Mouse (Mus musculus) hindbrain, embryonic 12.5 days (tissue): ENCODE results near the gene Chd1l. TPM values are rescaled to one million over a fixed set of nuclear protein-coding genes. Genes with fewer than 3 reads are reported as not detected.

Experiments used
- ATAC-seq: fragments of 200-750 bp; cut with Nextera tagmentation; 2 replicates; pipeline ENCODE4 v1.8.0; 2017; ENCODE audit warnings: moderate TSS enrichment; ENCODE audit not compliant: low FRiP score
- H3K27ac ChIP-seq: fragments of 300-500 bp; sonication (generic); 2 replicates; pipeline ENCODE4 v1.5.1; 2016; ENCODE audit warnings: mild to moderate bottlenecking
- H3K27me3 ChIP-seq: fragments of 300-500 bp; sonication (generic); 2 replicates; pipeline ENCODE4 v1.6.1; 2016; ENCODE audit warnings: mild to moderate bottlenecking
- H3K36me3 ChIP-seq: fragments of 300-500 bp; sonication (generic); 2 replicates; pipeline ENCODE4 v1.6.1; 2016; ENCODE audit warnings: mild to moderate bottlenecking
- H3K4me1 ChIP-seq: fragments of 300-500 bp; sonication (generic); 2 replicates; pipeline ENCODE4 v1.6.1; 2016
- H3K4me2 ChIP-seq: fragments of 300-500 bp; sonication (generic); replicated peaks from 2 replicates; pipeline ENCODE4 v1.6.1; 2016; ENCODE audit warnings: mild to moderate bottlenecking
- H3K4me3 ChIP-seq: fragments of 300-500 bp; sonication (generic); 2 replicates; pipeline ENCODE4 v1.5.1; 2016; ENCODE audit warnings: mild to moderate bottlenecking
- H3K9ac ChIP-seq: fragments of 300-500 bp; sonication (generic); 2 replicates; pipeline ENCODE4 v1.6.1; 2016; ENCODE audit warnings: mild to moderate bottlenecking, moderate library complexity
- H3K9me3 ChIP-seq: fragments of 300-500 bp; sonication (generic); replicated peaks from 2 replicates; pipeline ENCODE4 v1.6.1; 2016; ENCODE audit warnings: mild to moderate bottlenecking
- WGBS: fragments of 180-500 bp; shearing (Covaris S2); methylation state at CpG from one replicate; pipeline ENCODE4 v1.1.7; 2016; 5-methylcytosine and 5-hydroxymethylcytosine counted together
- polyA plus RNA-seq: library from polyadenylated mRNA; unstranded; fragments of >200 nt; fragmentation: Nextera tagmentation; extraction: Ambion mirVana; gene quantifications from 2 replicates; pipeline ENCODE4 v1.2.1, GENCODE M21; 2016

The Chd1l gene
- polyA plus RNA-seq, 1 experiment from 2014 or later = 14.4 TPM

- Histone ChIP-seq H3K27me3 (no peaks in the 10 kb centered on the region), H3K9ac (no peak overlapping the region), H3K27ac (no peak overlapping the region), H3K4me3 (no peak overlapping the region), H3K36me3 (no peaks in the 10 kb centered on the region), H3K4me2 (no peak overlapping the region), H3K9me3 (no peaks in the 10 kb centered on the region), H3K4me1 (no peaks in the 10 kb centered on the region)
- ATAC-seq = no peak
- 85% methylated on average over 3 of the region's 3 CpGs for WGBS
Measured at GRCm38 (mm10) chr3:97634288-97634761, 24.3 kb upstream of the Chd1l start.

DNA sequence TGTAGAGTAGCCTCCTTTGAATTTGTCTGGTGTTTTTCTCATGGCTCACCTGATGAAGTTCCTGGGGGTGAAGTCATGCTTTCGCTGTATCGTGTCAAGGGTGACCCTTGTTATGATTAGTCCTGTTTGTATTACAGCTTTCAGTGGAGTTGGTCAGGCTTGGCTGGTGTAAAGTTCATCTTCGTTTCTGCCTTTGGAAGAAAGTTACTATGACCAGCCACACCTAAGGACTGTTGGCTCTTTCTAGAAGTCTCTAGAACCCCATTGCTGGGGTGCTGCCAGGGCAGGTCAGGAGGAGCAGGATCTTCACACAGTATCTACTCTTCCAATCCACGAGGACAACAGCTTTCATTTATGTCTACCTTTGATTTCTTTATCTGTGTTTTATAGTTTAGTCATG, 23.5 kb upstream of the Chd1l start:
- Histone ChIP-seq H3K36me3 (no peaks in the 10 kb centered on the region), H3K4me3 (no peak overlapping the region)
- WGBS = 86% methylated on average over 4 of the region's 4 CpGs

GRCm38 (mm10) chr3:97631258-97631860, 21.4 kb upstream of the Chd1l start:
- H3K4me3 ChIP-seq = no peak overlapping the region
- no peaks in the 10 kb centered on the region for H3K27me3 ChIP-seq
- H3K36me3 ChIP-seq = no peaks in the 10 kb centered on the region
- H3K9me3 ChIP-seq = no peaks in the 10 kb centered on the region
- H3K4me1 ChIP-seq = no peaks in the 10 kb centered on the region; the same call in 1 of the 2 replicates
- H3K27ac ChIP-seq = no peak overlapping the region
- WGBS = 91% methylated on average over 8 of the region's 8 CpGs
- no peak overlapping the region for H3K4me2 ChIP-seq
- no peak for ATAC-seq
- H3K9ac ChIP-seq = no peak overlapping the region

More for the DNA sequence above, 23.5 kb upstream of the Chd1l start:
- no peak overlapping the region for H3K4me2 ChIP-seq
- H3K27ac ChIP-seq = no peak overlapping the region
- H3K9me3 ChIP-seq = no peaks in the 10 kb centered on the region
- H3K9ac ChIP-seq = no peak overlapping the region
- no peak for ATAC-seq
- H3K4me1 ChIP-seq = no peaks in the 10 kb centered on the region; the same call in 1 of the 2 replicates
- H3K27me3 ChIP-seq = no peaks in the 10 kb centered on the region

DNA sequence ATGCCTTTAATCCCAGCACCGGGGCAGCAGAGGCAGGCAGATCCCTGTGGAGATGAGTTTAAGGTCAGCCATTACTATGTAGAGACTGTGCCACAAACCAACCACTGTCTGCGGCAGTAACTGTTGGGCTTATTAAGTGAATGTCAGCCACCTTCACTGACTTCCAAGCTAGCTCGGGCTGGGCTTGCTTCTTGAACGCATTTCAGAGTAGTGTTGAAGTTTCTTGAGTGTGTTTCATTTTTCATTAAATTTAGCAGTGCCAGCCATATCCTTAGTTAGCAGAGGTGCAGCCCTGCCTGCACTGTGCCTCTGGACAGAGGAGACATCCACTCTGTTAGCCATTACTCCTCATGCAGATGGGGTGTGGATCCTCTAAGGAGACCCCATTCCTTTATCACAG, 20.7 kb upstream of the Chd1l start:
- H3K27me3 ChIP-seq = no peaks in the 10 kb centered on the region
- no peaks in the 10 kb centered on the region for H3K9me3 ChIP-seq
- no peak overlapping the region for H3K4me3 ChIP-seq
- ATAC-seq = no peak
- 95% methylated on average over 4 of the region's 4 CpGs for WGBS
- H3K36me3 ChIP-seq = no peaks in the 10 kb centered on the region
- H3K9ac ChIP-seq = no peak overlapping the region
- no peaks in the 10 kb centered on the region; the same call in 1 of the 2 replicates for H3K4me1 ChIP-seq
- no peak overlapping the region for H3K27ac ChIP-seq
- H3K4me2 ChIP-seq = no peak overlapping the region

- no peak overlapping the region for H3K4me2 ChIP-seq
- H3K9ac ChIP-seq = no peak overlapping the region
- H3K27ac ChIP-seq = no peak overlapping the region
- WGBS = 94% methylated on average over 4 of the region's 4 CpGs
- H3K27me3 ChIP-seq = no peaks in the 10 kb centered on the region
- ATAC-seq = no peak
- H3K4me3 ChIP-seq = no peak overlapping the region
- no peaks in the 10 kb centered on the region for H3K9me3 ChIP-seq
- H3K4me1 ChIP-seq = no peaks in the 10 kb centered on the region; the same call in 1 of the 2 replicates
- H3K36me3 ChIP-seq = no peaks in the 10 kb centered on the region
Measured at GRCm38 (mm10) chr3:97629941-97630340, 19.9 kb upstream of the Chd1l start.

DNA sequence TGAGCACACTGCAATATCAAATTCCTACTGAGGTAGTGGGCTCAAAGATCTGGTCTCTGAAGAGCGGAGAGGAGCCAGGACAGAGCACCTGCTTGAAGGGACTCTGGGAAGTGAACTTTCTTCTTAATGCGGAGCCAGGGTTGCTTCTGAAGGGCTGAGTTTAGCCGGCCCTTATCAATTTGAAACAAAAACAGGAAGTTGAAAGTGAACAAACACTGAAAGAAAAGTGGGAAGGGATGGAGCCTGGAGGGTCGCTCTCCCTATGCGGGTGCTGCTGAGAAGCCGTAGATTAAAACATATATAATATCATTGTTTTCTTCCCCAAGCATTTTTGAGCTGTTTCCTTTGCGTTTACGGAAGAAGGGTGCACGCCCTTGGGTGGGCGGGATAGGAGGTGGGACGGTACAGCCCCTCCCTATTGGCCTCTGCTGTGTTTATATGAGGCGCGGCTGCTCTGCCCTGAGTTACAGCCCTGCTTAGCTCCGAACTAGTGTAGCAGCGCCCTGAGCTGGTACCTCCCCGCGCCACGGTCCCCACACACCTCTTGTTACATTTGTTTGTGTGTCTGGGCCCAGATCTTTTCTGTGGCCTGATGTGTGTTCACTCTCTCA, 18.5 kb upstream of the Chd1l start, which contains the start of gene Fmo5:
Gene Fmo5 (plus strand): TSS at position 414 of the 611 bp plus-strand sequence.
- no peaks in the 10 kb centered on the region; the same call in 1 of the 2 replicates for H3K4me1 ChIP-seq
- 0 out of 2 replicates have a peak within 1 kb of the TSS, but pooled peaks have one; percentile 15 for H3K9ac ChIP-seq
- H3K4me2 ChIP-seq = peak within 1 kb of the TSS; percentile 48
- H3K4me3 ChIP-seq = peak within 1 kb of the TSS; percentile 19
- no peaks in the 10 kb centered on the region for H3K27me3 ChIP-seq
- H3K27ac ChIP-seq = no peak within 1 kb of the TSS
- no peaks in the 10 kb centered on the region for H3K9me3 ChIP-seq
- WGBS = 5% methylated on average over 18 of the region's 18 CpGs
- no peak; the same call in 1 of the 2 replicates for ATAC-seq
- no peaks in the 10 kb centered on the region for H3K36me3 ChIP-seq

DNA sequence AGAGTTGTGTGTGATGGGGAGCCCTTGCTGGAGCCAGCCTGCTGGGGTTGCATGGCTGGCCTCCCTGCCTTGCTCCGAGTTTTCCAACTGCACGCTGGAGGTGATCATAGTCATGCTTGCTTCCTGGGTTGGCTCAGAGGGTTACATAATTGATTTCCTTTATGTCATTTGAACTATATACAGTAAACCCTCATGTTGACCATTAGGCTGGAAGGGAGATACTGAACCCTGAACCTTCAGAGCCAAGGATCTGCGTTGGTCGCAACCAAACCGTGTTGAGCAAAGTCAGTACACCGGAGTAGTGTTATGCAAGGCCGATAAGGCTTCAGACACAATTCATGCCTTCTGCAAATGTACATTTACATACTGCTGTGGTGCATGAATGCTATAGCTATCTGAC, 17.9 kb upstream of the Chd1l start:
- no peak overlapping the region for H3K4me3 ChIP-seq
- H3K9ac ChIP-seq = no peak overlapping the region
- H3K9me3 ChIP-seq = no peaks in the 10 kb centered on the region
- H3K4me1 ChIP-seq = no peaks in the 10 kb centered on the region; the same call in 1 of the 2 replicates
- WGBS = 80% methylated on average over 7 of the region's 7 CpGs
- H3K27me3 ChIP-seq = no peaks in the 10 kb centered on the region
- ATAC-seq = no peak
- peak overlapping the region; percentile 48; the same call in 1 of the 2 replicates for H3K4me2 ChIP-seq
- H3K36me3 ChIP-seq = no peaks in the 10 kb centered on the region
- no peak overlapping the region for H3K27ac ChIP-seq

GRCm38 (mm10) chr3:97624611-97625010, 14.6 kb upstream of the Chd1l start:
- no peak for ATAC-seq
- 45% methylated on average over 2 of the region's 2 CpGs for WGBS

DNA sequence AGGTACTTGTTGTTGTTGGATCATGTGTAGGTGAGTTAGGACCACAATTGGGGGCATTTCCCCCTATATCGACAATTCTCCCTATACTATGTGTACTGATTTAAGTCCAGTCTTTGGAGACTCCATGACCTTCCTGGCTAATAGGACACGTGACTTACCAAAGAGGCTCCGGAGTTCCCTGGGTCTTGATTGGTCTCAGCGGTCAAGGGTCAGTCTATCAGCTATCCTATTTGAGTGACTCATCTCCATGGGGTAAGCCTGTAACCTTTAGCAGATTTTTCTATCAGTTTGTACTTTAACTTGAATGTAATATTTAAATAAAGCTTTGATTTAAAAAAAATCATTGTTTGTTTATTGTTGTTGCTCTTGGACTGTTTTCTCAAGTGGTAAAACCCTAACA, 10.7 kb upstream of the Chd1l start:
- no peaks in the 10 kb centered on the region for H3K9me3 ChIP-seq
- no peak overlapping the region for H3K9ac ChIP-seq
- ATAC-seq = no peak
- H3K4me3 ChIP-seq = no peak overlapping the region
- H3K36me3 ChIP-seq = no peaks in the 10 kb centered on the region
- no peak overlapping the region for H3K27ac ChIP-seq
- no peaks in the 10 kb centered on the region for H3K27me3 ChIP-seq
- no peaks in the 10 kb centered on the region for H3K4me1 ChIP-seq
- H3K4me2 ChIP-seq = no peak overlapping the region
- WGBS = 90% methylated on average over 4 of the region's 4 CpGs

More at GRCm38 (mm10) chr3:97624611-97625010, 14.6 kb upstream of the Chd1l start:
- Histone ChIP-seq H3K9me3 (no peaks in the 10 kb centered on the region), H3K36me3 (no peaks in the 10 kb centered on the region), H3K27me3 (no peaks in the 10 kb centered on the region), H3K4me2 (no peak overlapping the region), H3K4me3 (no peak overlapping the region), H3K9ac (no peak overlapping the region), H3K4me1 (no peaks in the 10 kb centered on the region; the same call in 1 of the 2 replicates), H3K27ac (no peak overlapping the region)

- Histone ChIP-seq H3K36me3 (no peaks in the 10 kb centered on the region), H3K4me2 (no peak overlapping the region), H3K27me3 (no peaks in the 10 kb centered on the region), H3K27ac (no peak overlapping the region), H3K4me3 (no peak overlapping the region), H3K9me3 (no peaks in the 10 kb centered on the region), H3K4me1 (no peaks in the 10 kb centered on the region), H3K9ac (no peak overlapping the region)
- ATAC-seq = no peak
- 89% methylated on average over 8 of the region's 8 CpGs for WGBS
Measured at GRCm38 (mm10) chr3:97617899-97618298, 7.9 kb upstream of the Chd1l start.

GRCm38 (mm10) chr3:97617091-97617825, 7.3 kb upstream of the Chd1l start:
- Histone ChIP-seq H3K36me3 (no peaks in the 10 kb centered on the region), H3K27ac (no peak overlapping the region), H3K4me1 (no peaks in the 10 kb centered on the region), H3K4me3 (no peak overlapping the region), H3K9ac (no peak overlapping the region), H3K4me2 (no peak overlapping the region), H3K27me3 (no peaks in the 10 kb centered on the region), H3K9me3 (no peaks in the 10 kb centered on the region)
- no peak for ATAC-seq
- 94% methylated on average over 19 of the region's 19 CpGs for WGBS

DNA sequence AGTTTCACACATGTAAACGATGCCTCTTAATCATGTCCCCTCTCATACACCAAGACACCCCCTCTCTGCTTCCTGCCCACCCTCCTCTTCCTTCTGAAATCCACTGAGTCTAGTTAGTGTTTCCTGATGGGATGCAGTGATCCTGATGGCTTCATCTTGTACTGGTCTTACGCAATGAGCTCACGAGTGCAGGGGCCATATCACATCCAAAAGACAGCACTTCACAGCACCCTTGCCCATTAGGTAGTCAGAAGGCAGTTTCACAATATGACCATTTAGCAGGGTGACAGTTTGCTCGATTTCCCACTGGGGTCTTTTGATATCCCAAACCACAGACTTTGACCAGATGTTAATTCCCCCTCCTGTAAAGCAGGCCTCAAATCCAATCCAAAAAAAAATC, 5.9 kb upstream of the Chd1l start:
- H3K4me2 ChIP-seq = no peak overlapping the region
- no peak for ATAC-seq
- H3K27ac ChIP-seq = no peak overlapping the region
- WGBS = 84% methylated on average over 4 of the region's 4 CpGs
- no peaks in the 10 kb centered on the region; the same call in 1 of the 2 replicates for H3K27me3 ChIP-seq
- H3K4me1 ChIP-seq = no peaks in the 10 kb centered on the region
- H3K9ac ChIP-seq = no peak overlapping the region
- H3K4me3 ChIP-seq = no peak overlapping the region
- no peaks in the 10 kb centered on the region for H3K9me3 ChIP-seq
- H3K36me3 ChIP-seq = no peaks in the 10 kb centered on the region
